Mouse (Mus musculus) megakaryocyte, embryonic 14.5 days (primary cell): ENCODE measurements around the gene Dock6.

ENCODE experiments used
- FLI1 ChIP-seq: IDR thresholded peaks from 2 replicates; pipeline ENCODE4 v1.6.1; 2012; ENCODE audit warnings: low read length, inconsistent platforms, mixed read lengths
- GATA1 ChIP-seq: IDR thresholded peaks from 3 replicates; pipeline ENCODE4 v1.6.1; 2012; ENCODE audit warnings: mixed read lengths, low read length, inconsistent platforms, borderline replicate concordance

DNA sequence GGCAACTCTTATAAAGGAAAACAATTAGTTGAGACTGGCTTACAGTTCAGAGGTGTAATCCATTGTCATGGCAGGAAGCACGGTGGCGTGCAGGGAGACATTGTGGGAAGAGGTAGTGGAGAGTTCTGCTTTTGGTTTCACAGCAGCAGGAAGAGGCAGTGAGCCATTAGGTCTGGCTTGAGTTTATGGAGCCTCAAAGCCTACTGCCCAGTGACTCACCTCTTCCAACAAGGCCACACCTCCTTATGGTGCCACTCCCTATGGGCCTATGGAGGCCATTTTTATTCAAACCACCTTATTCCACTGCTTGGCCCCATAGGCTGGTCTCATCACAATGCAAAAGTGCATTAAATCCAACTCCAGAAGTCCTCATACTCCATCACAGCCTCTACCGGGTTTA is 7.2 kb upstream of the Dock6 start:
- TF ChIP-seq GATA1 (no peak), FLI1 (no peak)
